Mouse (Mus musculus): ENCODE data around the gene Zfp426.

The Zfp426 gene

DNA sequence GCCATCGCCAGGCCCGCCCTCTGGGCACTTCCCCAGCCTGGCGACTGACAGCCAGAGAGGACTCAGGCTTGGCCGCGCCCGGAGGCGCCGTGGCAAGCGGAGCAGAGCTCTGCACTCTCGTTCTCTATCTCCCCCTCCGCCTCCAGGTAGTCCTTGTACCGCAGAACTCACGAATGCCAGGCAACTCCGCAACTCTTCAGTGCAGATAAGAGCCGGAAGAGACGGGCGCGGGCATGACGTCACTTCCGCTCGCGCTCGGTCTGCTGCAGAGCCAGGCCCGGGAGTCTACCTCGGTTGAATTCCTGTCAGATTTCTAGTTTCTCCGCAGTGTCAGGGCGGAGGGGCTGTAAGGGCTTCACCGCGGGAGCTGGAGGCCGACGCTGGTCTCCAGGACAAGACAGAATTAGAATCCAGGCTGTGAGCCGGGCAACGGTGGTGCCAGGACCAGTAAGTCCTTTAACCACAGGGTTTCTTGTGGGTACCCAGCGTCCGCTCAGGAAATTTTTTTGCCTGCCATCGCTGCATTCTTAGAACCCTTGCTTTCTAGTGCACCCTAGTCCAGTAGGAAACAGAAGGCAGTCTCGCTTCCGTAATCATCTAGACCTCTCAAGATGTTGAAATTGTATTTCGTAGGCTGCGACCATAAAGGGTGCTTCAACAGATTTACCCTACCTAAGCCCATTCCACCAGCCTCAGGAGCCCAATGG lies at the start of gene Zfp426:
Gene Zfp426, minus strand, starts transcription at position 220 of the 707 bp plus-strand sequence.
- peak; percentile 88 for DNase-seq

DNA sequence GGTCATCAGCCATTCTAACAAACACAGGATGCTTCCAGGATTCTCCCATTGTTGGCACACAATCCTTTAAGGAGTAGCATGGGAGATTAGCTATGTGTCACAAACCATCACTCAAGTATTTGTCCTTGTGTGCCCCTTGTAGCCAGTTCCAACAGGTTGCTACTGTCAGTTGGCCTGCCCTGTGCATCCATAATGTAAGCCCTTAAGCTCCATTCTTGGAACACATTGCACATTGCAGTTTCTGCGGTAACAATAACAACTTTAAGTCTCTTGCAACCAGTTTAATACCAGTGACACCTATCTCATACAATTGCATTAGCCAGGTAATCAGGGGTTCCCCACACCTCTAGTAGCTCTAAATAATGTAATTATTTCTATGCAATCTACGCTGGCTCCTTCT lies 44.1 kb upstream of the Zfp426 start:
- no peak for DNase-seq

DNA sequence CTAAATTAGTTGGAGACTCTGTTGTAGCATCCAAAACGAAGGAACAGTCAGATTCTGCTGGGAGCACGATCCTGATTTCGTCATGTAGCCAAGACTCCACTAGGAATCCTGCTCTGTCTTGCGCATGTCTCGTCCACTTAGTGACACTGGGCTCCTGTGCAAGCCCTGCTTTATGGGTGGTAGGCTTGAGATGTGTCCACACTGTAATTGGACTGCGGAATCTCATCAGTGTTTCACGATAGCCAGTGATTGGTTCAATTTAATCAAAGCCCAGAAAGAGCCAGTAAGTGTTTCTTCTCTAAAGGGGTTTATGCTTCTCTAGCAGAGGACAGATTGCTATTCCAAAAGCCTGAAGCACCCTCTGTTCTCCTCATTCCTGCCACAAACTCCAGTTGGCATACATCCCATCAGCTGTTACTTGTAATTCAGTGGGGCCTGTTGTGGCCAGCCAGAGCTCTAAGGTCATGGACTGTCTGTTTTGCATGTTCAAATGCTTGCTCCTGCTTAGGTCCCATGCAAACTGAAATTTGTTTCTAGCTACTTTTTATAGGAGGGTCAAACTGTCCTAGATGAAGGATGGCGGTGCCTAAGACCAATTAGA lies 41.9 kb upstream of the Zfp426 start:
- DNase-seq = peak; percentile 38

DNA sequence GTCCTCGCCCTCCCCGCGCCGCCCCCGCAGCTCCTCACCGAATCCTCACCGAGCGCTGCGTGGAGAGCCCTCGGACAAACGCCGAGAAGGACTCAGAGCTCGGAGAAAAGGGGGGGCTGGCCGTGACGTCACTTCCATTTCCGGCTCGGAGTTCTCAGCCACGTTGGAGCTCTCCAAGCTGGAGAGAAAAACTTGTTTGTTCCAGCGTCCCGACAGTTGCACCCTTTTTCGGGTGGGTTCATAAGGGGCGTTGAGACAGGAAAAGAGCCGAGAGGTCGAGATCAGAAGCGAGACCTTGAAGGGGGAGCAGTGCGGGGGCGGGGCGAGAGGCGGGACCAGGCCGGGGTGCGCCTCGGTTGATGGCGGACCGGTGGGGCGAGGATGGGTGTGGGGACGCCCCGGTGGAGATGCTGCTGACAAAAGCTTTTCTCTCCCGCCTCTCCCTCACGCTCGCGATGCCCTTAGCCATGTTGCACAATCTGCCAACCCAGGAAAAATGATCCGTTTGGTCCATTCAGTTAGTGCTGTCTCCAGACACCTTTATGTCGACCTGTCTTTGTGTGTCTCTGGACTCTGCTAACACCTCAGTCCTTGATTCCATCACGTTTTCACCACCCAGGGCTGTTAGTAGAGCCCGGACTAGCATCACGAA lies 28.9 kb upstream of the Zfp426 start, which contains the start of gene Zfp266:
Gene Zfp266, minus strand, starts transcription at position 112 of the 652 bp plus-strand sequence.
- peak; percentile 92 for DNase-seq

DNA sequence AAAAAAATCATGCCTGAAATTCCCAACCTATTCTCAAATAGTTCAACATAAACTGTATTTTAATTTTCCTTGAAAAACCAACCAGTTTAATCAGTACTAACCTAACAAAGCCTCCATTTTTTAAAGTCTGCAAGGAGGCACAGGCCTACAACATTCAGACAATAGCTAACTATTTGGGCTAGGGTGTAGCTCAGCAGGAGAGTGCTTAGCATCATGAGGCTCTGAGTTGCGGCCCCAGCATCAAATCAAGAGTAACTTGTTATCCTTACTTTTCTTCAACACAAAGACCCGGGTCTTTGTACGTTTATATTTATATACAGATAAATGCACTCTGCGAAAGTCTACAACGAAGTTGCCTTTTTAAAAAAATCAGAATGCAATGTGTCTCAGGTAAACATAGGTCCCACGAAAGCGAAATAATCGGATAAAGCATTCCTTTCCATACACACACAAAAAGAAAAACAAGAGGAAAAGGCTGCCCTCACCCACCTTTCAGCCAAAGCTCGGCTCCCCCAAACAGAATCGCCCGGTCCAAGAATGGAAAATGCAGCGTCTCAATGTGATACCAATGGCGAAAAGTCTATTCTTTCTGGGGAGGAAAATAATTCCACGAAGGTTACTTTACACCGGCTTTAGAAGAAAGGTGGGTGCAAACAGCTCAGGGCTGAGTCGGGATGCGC lies 28.1 kb upstream of the Zfp426 start:
- no peak for DNase-seq

DNA sequence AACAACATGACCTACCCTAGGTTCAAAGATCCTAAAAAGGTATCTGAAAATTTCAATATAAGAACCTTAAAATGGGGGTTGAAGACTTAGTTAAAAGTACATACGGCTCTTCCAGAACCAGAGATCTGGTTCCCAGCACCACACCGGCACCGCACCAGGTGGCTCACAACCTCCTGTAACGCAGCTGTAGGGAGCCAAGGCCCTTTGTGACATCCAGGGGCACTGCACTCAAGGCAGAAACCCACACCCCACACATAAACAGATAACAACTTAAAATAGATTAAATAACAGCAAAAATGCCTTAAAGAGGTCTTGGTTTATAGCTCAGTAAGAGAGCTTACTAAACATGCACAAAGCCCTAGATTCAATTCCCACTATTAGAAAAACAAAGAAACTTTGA lies 27.4 kb upstream of the Zfp426 start:
- DNase-seq = no peak

DNA sequence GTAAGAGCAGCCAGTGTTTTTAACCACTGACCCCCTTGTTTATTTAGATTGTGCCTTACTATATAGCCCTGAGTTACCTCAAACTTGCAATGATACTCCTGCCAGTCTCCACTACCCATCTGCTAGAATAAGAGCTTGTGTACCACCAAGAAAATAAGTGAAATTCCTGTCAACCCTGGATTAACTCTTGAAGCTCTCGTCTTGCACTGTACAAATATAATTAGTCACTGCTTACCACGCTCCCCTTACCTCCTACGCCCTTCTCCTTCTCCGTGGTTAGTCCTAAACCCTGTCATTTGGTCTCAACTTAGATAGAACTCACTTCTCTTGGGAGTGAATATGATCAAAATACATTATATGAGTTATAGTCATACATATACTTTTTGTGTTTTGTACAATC lies 26.2 kb upstream of the Zfp426 start:
- no peak for DNase-seq

DNA sequence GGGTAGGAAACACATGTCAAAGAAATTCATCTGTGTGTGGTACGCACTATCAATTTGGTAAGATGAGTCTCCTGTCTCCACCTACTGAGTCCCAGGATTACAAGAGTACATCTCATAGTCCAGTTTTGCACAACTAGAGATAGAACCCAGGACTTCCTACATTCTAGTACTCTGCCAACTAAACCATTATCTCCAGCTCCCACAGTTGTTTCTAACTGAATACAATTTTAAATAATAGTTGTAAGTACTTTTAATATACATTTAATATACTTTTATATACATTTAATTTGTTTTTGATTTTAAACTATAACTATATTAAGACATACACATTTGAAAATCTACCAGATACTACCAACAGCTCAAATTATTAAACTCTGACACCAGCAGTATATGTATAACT lies 25.2 kb upstream of the Zfp426 start:
- DNase-seq = no peak

DNA sequence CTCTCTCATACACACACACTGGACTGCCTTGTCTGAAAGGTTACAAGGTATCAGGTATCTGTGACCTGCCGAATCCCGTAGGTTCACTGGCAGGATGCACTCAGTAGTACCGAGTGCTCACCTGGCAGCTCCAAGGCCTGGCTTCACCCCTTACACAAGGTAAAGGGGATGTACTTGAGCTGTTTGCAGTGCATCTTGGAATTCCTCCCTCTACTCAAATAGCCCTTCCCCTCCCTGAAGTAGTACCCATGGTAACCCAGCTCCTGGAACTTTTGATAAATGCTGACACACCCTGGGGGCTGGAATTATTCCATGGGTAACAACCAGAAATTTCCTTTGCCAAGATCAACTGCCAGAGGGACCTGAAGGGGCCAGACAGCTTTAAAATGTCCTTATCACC lies 21.5 kb upstream of the Zfp426 start:
- no peak for DNase-seq

DNA sequence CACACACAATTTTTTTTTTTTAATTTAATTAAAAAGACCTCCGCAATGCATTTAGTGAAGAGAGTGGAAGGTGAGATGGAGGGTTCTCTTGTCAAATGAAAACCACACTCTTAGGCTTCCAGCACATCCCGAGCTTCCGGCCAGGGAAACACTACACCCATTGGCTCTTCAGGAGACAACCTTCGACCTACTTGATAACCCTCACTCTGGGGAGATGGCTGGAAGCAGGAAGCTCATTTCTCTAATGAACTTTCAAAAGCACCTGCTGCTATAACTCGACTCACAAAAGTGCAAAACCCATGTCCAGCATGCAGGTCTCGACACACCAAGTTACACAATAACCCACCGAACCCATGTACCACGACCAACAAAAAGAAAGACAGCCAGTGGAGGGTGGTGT lies 20.2 kb upstream of the Zfp426 start:
- DNase-seq = no peak

DNA sequence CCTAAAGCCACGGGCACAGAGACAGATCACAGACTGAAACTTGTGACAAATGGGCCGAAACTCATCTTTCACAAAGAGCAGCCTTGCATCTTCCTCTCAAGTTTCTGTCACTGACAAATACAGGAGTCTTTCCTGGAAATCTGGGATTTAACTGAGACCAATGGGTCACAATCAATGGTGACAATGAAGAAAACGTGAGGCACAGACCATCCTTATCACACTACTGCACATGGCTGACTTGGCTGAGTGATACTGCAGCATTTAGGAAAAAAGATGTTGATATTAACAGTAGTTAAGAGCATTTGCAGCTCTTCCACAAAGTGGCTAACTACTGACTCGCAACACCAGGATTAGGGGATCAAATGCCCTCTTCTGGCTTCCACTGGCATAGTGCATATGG lies 19.1 kb upstream of the Zfp426 start:
- no peak for DNase-seq

DNA sequence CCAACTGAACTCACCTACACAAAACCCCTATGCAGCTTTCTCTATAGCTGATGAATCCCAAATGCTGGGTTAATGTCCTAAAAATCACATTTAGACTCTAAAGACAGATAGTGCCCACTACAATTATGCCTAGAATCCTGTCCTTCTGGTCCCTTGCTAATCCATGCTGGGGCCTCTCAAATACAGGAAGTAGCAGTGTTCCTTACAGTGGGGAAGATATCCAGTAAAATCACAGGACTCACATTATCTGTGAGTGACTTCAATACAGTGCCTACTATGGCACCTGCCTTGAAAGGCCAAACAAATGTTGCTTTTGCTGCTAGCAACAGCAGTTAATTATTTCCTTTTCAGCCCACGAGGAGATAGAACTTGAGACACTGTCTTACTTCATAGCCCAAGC lies 17.8 kb upstream of the Zfp426 start:
- DNase-seq = no peak

DNA sequence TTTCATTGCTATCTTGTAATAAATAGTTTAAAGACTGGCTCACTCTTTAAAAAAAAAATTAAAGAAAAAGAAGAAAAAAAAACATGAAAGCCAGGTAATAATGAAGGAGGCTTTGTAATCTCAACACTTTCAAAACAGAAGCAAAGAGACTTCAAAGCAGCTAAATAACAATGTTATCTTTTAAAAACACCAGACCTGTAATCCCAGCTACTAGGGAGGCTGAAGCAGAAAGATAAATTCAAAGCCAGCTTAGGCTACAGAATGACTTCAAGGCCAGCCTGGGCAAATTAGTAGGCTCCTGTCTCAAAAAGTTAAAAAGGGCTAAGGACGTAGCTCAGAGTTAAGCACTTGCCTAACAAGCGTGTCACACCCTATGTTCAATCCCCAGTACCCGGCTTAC lies 17.1 kb upstream of the Zfp426 start:
- DNase-seq = no peak

DNA sequence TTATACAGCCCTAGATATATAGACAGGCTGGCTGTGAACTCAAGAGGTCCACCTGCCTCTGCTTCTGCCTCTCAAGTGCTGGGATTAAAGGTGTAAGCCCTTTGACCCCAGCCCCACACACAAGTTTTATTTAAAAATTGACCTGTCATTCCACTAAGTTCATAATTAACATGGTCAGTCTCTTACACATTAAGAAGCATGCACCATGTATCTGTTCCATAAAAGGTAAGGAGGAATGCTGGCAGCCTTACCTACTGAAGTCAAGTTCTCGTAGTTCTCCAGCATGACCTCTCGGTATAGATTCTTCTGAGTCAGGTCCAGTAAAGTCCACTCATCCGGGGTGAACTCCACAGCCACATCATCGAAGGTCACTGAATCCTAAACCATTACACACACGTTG lies 12.3 kb upstream of the Zfp426 start:
- DNase-seq = no peak

DNA sequence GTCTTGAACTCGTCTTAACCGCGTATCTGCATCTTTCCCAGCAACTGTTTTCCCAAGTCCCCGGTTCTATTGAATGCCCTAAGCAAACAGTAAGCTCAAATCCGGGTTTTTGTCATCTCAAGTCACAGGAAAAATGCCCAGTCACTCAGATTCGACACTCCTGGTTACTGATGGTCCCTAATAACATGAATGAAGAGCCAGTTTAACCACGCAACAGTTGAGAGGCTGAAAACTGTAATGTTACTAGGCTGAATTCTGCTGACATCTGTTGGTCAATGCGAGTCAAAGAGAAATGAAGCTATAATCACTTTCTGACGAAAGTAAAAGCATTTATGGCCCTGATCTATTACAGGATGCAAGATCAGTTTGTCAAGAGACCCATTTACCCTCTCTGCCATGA lies 735 bp upstream of the Zfp426 start:
- no peak for DNase-seq

DNA sequence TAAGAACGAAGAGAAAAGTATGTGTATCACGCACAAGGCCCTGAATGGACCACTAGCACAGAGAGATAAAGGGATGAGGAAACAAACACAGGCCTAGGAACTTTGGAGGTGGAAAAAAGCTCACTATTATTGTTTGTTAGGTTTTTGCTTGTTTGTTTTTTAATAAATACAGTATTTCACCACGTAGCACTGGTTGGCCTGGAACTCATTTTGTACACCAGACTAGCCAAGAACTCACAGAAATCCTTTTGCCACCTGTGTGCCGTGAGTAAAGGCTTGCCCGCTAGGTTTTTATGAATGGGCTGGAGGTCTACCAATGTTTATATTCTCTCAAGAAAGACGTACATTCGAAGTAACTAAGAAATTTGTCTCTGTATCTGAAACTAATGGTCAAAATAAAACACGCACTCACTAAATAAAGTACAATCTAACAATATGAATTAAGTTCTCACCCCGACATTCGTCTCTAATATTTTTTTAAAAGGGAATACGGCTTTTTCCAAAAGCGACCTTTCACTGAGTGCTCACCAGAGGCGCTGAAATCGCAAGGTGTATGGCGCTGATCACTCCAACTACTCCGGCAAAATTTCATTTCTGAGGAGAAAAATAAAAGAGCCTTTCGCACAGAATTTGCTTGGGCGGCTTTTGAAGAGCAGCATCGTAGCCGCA lies 554 bp downstream of the Zfp426 start:
- DNase-seq = no peak

DNA sequence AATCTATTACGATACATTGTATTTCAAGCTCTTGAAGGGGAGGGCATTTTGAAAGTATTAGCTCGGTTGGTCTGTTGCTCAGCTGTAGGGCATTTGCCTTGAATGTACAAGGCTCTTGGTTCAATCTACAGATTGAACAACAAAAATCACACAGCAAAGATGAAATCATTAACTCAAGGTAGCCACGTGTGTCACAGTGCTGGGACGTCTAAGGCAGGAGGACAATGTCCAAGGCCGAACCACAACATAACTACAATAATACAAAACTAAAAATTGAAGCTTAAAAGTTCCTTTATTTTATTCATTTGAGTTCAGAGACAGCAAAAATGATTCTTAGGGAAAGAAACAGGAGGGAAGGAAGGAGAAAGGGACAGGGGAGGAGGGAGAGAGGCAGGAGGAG lies 3.0 kb downstream of the Zfp426 start:
- no peak for DNase-seq

DNA sequence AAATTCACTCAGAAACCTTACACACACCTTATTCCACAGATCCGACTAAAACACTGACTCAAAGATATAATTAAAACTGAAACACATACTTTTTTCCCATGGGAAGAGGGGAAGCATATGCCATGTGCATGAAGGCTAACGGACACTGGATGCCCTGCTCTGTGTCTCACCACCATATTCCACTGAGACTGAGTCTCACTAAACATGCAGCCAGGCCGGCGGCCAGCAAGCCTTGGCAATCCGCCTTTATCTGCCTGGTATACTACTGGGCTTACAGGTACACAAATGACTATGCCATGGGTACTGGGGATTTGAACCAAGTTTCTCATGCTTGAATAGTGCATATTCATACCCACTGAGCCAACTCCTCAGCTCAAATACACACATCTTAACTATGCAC lies 13.2 kb downstream of the Zfp426 start:
- DNase-seq = no peak

DNA sequence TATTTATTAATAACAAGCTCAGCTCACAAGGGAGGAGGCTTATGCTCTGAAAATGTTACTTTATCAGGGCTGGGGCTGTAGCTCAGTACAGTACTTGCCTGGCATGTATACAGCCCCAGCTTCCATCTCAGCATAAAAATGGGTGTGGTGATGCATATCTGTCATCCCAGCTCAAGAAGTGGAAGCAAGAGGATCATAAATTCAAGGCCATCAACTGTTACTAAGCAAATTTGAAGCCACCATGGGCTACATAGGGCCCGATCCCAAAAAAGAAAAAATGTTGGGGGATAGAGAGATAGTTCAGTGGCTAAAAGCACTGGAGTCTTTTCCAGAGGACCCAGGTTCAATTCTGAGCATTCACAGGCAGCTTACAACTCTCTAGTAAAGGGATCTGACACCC lies 15.9 kb downstream of the Zfp426 start:
- DNase-seq = no peak

DNA sequence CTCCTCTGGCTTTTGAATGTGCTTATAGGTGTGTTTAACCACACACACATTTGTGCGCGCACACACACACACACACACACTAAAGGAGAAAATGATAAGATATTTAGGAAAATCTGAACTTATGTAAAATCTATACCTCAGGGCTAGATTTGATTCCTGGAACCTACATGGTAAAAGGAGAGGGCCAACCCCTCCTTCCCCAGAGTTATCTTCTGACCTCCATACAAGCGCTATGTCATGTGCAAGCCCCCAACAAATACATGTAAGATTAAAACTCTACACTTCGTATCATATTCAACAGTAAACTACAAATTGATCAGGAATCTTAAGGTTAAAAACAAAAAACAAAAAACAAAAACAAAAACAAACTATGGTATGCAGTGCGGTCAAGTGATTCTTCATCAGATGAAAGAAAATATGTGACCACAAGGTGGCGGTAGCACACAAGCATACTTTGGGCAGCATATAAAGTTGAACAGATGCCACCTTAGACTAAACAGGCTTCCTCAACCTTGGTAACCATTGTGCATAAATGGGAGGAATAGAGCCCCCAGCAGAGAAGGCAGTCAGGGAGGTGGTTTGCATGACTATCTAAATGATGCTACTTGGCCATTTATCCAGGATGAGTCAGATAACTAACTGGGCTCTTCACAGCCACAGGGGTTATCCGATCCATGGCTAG lies 25.6 kb downstream of the Zfp426 start:
- DNase-seq = peak; percentile 26

DNA sequence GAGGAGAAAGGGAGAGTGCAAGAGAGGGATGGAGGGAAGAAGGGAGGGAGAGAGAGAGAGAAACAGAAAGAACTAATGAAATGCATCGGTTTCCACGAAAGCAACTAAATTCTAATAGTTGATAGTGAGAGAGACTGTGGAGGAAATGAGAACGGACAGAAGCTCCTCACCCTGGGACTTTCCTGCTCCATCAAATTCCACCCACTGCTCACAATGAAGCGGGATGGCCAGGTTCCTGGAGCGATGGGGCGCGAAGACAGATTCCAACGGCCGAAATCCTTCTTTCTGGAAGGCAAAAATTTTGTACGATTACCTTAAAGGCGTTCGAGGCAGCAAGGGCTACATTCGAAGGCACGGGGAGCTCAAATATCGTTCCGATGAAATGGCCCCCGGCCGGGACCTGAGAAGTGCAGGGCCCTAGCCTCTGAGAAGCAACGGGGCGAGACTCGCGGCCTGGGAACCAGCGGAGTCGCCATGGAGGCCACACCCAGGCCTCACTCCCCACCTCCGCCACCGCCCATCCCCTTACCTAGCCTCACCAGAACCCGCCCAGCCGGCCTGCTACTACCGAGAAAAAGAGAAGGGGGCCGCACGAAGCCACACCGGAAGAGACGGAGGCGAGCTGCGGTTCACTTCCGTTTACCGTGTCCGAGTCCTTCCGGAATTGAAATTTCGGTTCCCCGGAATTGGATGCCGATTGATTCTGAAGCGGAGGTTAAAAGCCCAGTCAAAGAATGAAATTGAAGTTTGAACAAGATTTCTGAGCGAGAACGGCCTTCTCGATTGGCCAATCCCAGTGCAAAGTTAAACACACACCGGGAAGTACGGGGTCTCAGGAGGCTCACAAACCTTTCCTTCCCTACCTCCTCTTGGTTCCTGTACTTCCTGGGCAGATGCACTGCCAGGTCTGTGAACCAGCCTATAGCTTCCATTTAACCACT lies 32.9 kb downstream of the Zfp426 start, which contains the start of gene Zfp26:
Gene Zfp26, minus strand, starts transcription at position 786 of the 941 bp plus-strand sequence.
- DNase-seq = peak; percentile 70
